Mouse (Mus musculus) embryonic fibroblast, embryonic 13.5 days (primary cell): Measurements from ENCODE around the gene Rsrc1.
"Not testable (repeated sequence)": the region's sequence is repeated elsewhere in the genome, so short reads cannot be mapped to it uniquely, and the experiment has no call there.

Experiments used
- CTCF ChIP-seq: IDR thresholded peaks from 2 replicates; pipeline ENCODE4 v1.5.1; 2011; ENCODE audit warnings: mild to moderate bottlenecking, control low read depth, low read length, moderate library complexity, borderline replicate concordance; ENCODE audit not compliant: insufficient read depth
- POLR2A ChIP-seq: IDR thresholded peaks from 2 replicates; pipeline ENCODE4 v1.6.1; 2011; ENCODE audit warnings: low read depth, mild to moderate bottlenecking, control low read depth, low read length, moderate library complexity

- not testable (repeated sequence) for TF ChIP-seq POLR2A, CTCF
Measured at GRCm38 (mm10) chr3:67073653-67074052, 92.5 kb downstream of the Rsrc1 start.
